Mouse (Mus musculus) cortical plate, adult 2 months (tissue): ENCODE measurements around the gene Cutal.
"Not testable (repeated sequence)": the region's sequence is repeated elsewhere in the genome, so short reads cannot be mapped to it uniquely, and the experiment has no call there.

Experiments used
- CTCF ChIP-seq: fragments of 200-500 bp; IDR thresholded peaks from 2 replicates; pipeline ENCODE4 v1.5.1; 2011; ENCODE audit warnings: mild to moderate bottlenecking, control low read depth, low read length; ENCODE audit not compliant: insufficient read depth; ENCODE audit errors: extremely low read depth
- POLR2A ChIP-seq: fragments of 200-500 bp; IDR thresholded peaks from 2 replicates; pipeline ENCODE4 v1.6.1; 2011; ENCODE audit warnings: mild to moderate bottlenecking, low read length, control low read depth; ENCODE audit not compliant: insufficient read depth; ENCODE audit errors: extremely low read depth

DNA sequence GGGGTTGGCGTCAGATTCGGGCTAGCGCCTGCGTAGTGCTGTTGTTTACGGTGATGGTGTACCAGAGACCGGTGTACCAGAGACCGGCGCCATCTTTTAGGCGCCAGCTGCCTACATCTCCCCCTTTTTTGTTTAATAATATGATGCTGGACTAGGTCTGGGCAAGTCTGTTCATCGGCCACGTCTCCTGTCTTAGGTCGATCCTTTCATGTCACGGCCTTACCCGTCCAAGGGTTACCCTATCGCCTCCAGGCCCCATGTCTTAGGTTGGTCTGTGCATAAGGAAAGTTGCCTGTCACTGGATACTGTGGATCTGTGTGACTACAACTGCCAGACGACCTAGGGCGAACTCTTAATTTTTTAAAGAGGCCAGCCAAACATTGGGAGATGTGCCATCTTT lies 44.1 kb upstream of the Cutal start:
- TF ChIP-seq CTCF, POLR2A: not testable (repeated sequence)
